Mouse (Mus musculus): ENCODE results near the gene Brinp3.

Brinp3 gene

GRCm38 (mm10) chr1:146792826-146793225 lies 298.3 kb downstream of the Brinp3 start:
- no peak for DNase-seq (ENCODE audit: low read depth, low spot score)

GRCm38 (mm10) chr1:146799986-146800553 lies 305.5 kb downstream of the Brinp3 start:
- DNase-seq (ENCODE audit: low read depth, low spot score) = no peak

DNA sequence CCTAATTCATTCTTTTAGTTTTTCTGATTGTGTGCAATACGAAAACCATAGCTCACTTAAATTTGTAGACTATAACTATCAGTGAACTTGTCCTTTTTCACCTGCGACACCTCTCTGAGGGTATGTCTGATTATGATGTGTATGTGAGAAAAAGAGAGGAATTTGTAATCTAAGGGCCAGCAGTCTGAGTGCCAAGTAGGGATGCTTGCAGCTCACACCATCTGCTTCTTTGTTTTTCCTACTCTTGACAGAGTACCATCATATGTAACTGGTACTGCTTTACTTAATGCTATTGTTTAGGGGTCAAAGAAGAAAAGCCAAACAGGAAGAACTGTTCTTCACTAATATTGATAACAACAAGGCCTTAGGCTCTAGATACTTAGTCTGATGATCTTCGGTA lies 307.3 kb downstream of the Brinp3 start:
- DNase-seq (ENCODE audit: low read depth, low spot score) = no peak

GRCm38 (mm10) chr1:146807765-146808164 lies 313.2 kb downstream of the Brinp3 start:
- no peak for DNase-seq (ENCODE audit: low read depth, low spot score)

GRCm38 (mm10) chr1:146833888-146834287 lies 339.3 kb downstream of the Brinp3 start:
- no peak for DNase-seq (ENCODE audit: low read depth, low spot score)

- no peak for DNase-seq (ENCODE audit: low read depth, low spot score)
Measured at GRCm38 (mm10) chr1:146844087-146844486, 349.5 kb downstream of the Brinp3 start.

DNA sequence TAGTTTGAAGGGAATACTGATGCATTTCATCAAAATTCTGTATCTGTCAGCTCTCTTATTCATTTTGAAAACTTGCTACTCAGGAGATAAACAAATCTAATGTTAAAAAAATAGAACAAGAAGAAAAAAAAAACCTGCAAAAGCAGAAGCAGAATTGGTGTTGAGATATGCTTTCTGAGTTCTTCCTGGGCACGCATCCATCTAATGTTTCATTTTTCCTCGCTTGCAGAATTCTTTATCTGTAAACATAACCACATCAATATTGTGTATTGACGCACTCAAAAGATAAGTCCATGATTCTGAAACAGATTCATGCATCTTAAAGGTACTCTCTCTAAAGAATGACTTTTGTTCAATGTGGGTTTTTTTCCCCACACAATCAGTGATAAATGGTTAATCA lies 354.3 kb downstream of the Brinp3 start:
- DNase-seq (ENCODE audit: low read depth, low spot score) = no peak

DNA sequence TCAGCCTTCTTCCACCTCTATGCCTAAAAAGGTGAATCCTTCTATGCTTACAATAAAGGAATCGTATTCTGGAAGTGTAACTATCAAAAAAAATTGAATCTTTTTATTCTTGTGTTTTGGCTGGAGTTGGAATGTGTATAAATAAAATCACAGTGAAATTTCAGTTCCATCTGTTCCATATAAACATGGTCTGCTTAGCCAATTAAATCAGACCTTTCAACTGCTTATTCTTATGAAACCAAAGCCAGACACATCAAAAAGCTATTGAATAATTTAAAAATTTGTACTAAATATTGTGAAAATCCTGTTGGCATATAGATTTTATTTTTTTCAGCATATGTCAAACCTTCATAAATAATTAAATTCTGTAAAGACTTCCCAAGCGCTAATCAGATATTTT lies 355.6 kb downstream of the Brinp3 start:
- DNase-seq (ENCODE audit: low read depth, low spot score) = no peak

- DNase-seq (ENCODE audit: low read depth, low spot score) = no peak
Measured at GRCm38 (mm10) chr1:146898636-146899035, 404.1 kb downstream of the Brinp3 start.

- no peak for DNase-seq (ENCODE audit: low read depth, low spot score)
Measured at GRCm38 (mm10) chr1:146901691-146902090, 407.1 kb downstream of the Brinp3 start.

DNA sequence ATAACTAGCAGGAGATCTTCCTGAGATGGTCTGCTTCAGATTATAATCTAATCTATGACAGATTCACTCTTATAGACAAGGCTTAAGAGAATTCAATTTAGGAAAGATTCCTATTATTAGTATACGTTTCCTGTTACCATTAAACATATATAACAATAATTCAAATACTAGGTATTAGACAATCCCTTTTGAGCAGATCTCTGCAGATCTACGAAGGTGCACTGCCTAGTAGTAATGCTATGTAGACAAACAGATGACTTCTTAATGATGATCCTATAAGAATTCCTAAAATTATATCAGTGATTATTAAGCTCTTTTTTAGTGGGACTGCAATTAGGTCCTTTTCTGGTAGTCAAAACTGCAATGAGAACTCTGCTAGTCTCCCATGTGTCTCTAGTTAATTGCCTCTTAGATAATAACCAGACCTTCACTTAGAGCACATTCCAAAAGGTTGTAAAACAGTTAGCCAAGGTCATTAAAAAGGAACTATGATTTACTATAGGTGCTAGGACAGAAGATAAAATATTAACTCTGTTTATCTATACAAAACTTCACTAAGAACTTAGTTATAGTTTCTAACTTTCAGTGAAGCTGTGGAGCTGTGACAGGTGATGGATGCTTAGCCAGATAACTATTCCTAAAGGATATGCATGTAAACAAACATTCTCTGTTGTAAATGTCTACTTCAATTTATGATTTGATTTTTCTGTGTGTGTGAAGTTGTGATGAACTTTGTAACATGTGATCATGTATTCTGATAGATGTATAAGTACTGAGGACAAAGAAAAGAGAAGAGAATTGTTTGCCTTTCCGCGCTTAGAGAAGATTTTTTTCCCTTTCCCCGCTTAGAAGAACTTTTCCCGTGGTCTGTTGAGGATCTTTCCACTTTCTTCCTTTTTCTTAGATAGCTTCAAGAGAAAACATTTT lies 445.2 kb downstream of the Brinp3 start:
- no peak for DNase-seq (ENCODE audit: low read depth, low spot score)
